Mouse (Mus musculus) kidney, embryonic 14.5 days (tissue): ENCODE results near the gene Pilrb1. TPM values are rescaled to one million over a fixed set of nuclear protein-coding genes. Genes with fewer than 3 reads are reported as not detected.
"Not testable (repeated sequence)": the region's sequence is repeated elsewhere in the genome, so short reads cannot be mapped to it uniquely, and the experiment has no call there.

Experiments
- ATAC-seq: fragments of 200-750 bp; cut with Nextera tagmentation; 2 replicates; pipeline ENCODE4 v1.8.0; 2017; ENCODE audit warnings: moderate number of reproducible peaks, mild to moderate bottlenecking, moderate TSS enrichment, moderate library complexity; ENCODE audit not compliant: low FRiP score, low TSS enrichment
- H3K27ac ChIP-seq: fragments of 300-500 bp; sonication (generic); 2 replicates; pipeline ENCODE4 v1.5.1; 2014; ENCODE audit warnings: low read depth, mild to moderate bottlenecking, low read length, moderate library complexity, mixed read lengths
- H3K27me3 ChIP-seq: fragments of 300-500 bp; sonication (generic); 2 replicates; pipeline ENCODE4 v1.6.1; 2014; ENCODE audit warnings: mild to moderate bottlenecking, low read length; ENCODE audit not compliant: control insufficient read depth, insufficient read depth
- H3K36me3 ChIP-seq: fragments of 300-500 bp; sonication (generic); 2 replicates; pipeline ENCODE4 v1.6.1; 2014; ENCODE audit warnings: low read length, mixed read lengths; ENCODE audit not compliant: control insufficient read depth, insufficient read depth
- H3K4me1 ChIP-seq: fragments of 300-500 bp; sonication (generic); 2 replicates; pipeline ENCODE4 v1.6.1; 2014; ENCODE audit warnings: low read length, mixed read lengths; ENCODE audit not compliant: control insufficient read depth, insufficient read depth
- H3K4me2 ChIP-seq: fragments of 300-500 bp; sonication (generic); replicated peaks from 2 replicates; pipeline ENCODE4 v1.6.1; 2014; ENCODE audit warnings: low read depth, mild to moderate bottlenecking, low read length
- H3K4me3 ChIP-seq: fragments of 300-500 bp; sonication (generic); 2 replicates; pipeline ENCODE4 v1.5.1; 2014; ENCODE audit warnings: mild to moderate bottlenecking, low read length
- H3K9ac ChIP-seq: fragments of 300-500 bp; sonication (generic); 2 replicates; pipeline ENCODE4 v1.6.1; 2014; ENCODE audit warnings: low read depth, mild to moderate bottlenecking, low read length, moderate library complexity
- H3K9me3 ChIP-seq: fragments of 300-500 bp; sonication (generic); 2 replicates; pipeline ENCODE4 v1.6.1; 2016; ENCODE audit warnings: low read length; ENCODE audit not compliant: control insufficient read depth
- WGBS: fragments of 180-500 bp; shearing (Covaris S2); extraction: QIAGEN DNeasy Blood & Tissue Kit; methylation state at CpG from one replicate; pipeline ENCODE4 v1.1.7; 2014; 5-methylcytosine and 5-hydroxymethylcytosine counted together
- polyA plus RNA-seq: library from polyadenylated mRNA; unstranded; fragments of >200 nt; fragmentation: Nextera tagmentation; extraction: Ambion mirVana; gene quantifications from 2 replicates; pipeline ENCODE4 v1.2.1, GENCODE M21; 2014

Pilrb1 gene
- 0.31 and 0.84 TPM in 2 replicates for polyA plus RNA-seq

GRCm38 (mm10) chr5:137857960-137858710 is at the start of gene Pilrb1:
TSS of gene Pilrb1 (minus strand) at chr5:137858106.
- not testable (repeated sequence) for H3K36me3 ChIP-seq, H3K4me3 ChIP-seq, H3K27me3 ChIP-seq, H3K4me1 ChIP-seq, H3K27ac ChIP-seq, H3K4me2 ChIP-seq, H3K9ac ChIP-seq, ATAC-seq, H3K9me3 ChIP-seq
- WGBS, result 91% methylated on average over 2 of the region's 2 CpGs

DNA sequence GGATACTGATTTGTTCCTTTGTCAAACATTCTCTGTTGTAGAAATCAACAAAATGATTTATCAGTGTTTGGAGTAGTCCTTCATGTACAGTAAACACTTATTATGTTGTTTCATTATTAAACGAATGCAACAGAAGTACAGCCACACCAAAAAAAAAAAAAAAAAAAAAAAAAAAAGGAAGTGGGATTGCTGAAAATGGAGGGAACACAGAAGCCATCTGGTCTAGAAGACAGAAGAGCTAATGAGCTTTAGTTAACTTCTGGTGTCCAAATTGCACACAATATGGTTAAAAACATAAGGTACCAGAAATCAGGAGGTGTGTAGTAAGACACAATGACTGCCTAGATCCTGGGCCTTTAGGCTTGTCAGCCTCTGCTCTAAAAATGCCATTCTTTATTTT is 39.9 kb upstream of the Pilrb1 start:
- H3K4me3 ChIP-seq, result no peak overlapping the region
- H3K9me3 ChIP-seq, result no peaks in the 10 kb centered on the region
- no peak overlapping the region for H3K27ac ChIP-seq
- H3K27me3 ChIP-seq, result no peaks in the 10 kb centered on the region
- no peaks in the 10 kb centered on the region for H3K4me1 ChIP-seq
- ATAC-seq, result no peak
- no peak overlapping the region for H3K9ac ChIP-seq
- no peaks in the 10 kb centered on the region for H3K36me3 ChIP-seq
- 82% methylated on average over 1 of the region's 1 CpGs for WGBS
- no peak overlapping the region for H3K4me2 ChIP-seq

DNA sequence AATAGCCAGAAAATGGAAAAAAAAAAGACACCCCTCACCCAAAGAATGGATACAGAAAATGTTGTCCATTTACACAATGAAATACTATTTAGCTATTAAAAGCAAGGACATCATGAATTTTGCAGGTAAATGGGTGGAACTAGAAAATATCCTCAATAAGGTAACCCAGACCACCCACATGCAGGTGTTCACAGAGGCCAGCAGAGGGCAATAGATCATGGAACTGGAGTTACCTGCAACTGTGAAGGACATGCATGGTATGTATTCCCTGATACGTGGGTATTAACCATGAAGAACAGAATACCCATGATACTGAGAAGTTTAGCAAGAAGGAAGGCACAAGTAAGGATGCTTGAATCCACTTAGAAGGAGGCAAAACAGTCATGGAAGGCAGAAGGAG is 35.0 kb upstream of the Pilrb1 start:
- no peak for ATAC-seq
- no peak overlapping the region for H3K9ac ChIP-seq
- no peak overlapping the region for H3K4me3 ChIP-seq
- H3K36me3 ChIP-seq, result no peaks in the 10 kb centered on the region
- no peaks in the 10 kb centered on the region for H3K27me3 ChIP-seq
- 61% methylated on average over 1 of the region's 1 CpGs for WGBS
- no peaks in the 10 kb centered on the region for H3K9me3 ChIP-seq
- no peaks in the 10 kb centered on the region for H3K4me1 ChIP-seq
- H3K27ac ChIP-seq, result no peak overlapping the region
- H3K4me2 ChIP-seq, result no peak overlapping the region

DNA sequence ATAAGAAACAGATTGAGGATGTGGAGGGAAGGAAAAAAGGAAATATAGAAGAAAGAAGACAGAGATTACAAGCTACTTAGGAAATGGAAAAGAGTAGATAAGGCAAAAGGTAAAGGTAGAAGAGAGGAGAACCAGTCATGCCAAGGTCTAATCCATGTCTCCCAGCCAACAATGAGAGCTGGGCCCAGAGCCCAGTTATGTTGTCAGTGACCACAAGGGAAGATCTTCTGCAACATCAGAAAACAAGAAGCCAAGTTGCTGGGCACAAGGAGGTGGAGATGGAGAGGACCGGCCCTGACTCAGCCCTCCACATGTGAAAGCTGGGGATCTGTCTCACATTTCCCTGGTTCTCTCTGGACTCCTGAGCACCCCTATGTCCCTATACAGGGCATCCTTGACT is 29.8 kb upstream of the Pilrb1 start:
- WGBS, result 87% methylated on average over 1 of the region's 1 CpGs
- H3K4me2 ChIP-seq, result no peak overlapping the region
- H3K27ac ChIP-seq, result no peak overlapping the region
- no peak for ATAC-seq
- no peaks in the 10 kb centered on the region for H3K4me1 ChIP-seq
- no peak overlapping the region for H3K4me3 ChIP-seq
- no peaks in the 10 kb centered on the region for H3K9me3 ChIP-seq
- no peak overlapping the region for H3K9ac ChIP-seq
- H3K27me3 ChIP-seq, result no peaks in the 10 kb centered on the region
- no peaks in the 10 kb centered on the region for H3K36me3 ChIP-seq

DNA sequence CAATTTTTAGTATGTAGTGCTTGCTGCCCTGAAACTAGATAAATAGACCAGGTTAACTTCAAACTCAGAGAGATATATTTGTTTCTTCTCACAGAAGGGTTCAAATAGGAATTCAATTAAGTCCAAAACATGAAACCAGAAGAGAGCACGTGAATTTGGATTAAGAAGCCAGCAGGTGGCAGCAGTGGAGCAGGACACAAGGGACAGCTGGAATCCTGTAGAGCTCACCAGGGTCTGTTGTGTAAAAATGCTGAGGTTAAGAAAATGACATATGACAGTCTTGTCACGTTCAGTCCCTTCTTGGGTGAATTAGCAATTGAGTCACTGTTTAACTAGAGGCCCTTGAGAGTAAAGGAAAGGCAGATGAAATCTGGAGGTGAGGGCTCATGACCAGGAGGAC is 28.0 kb upstream of the Pilrb1 start:
- no peaks in the 10 kb centered on the region for H3K36me3 ChIP-seq
- H3K9me3 ChIP-seq, result no peaks in the 10 kb centered on the region
- 3% methylated on average over 2 of the region's 2 CpGs for WGBS
- H3K4me3 ChIP-seq, result no peak overlapping the region
- no peak overlapping the region for H3K9ac ChIP-seq
- no peaks in the 10 kb centered on the region for H3K27me3 ChIP-seq
- H3K4me1 ChIP-seq, result no peaks in the 10 kb centered on the region
- ATAC-seq, result no peak
- no peak overlapping the region for H3K4me2 ChIP-seq
- H3K27ac ChIP-seq, result no peak overlapping the region

- Histone ChIP-seq H3K4me3 (no peak overlapping the region), H3K27me3 (no peaks in the 10 kb centered on the region), H3K9me3 (no peaks in the 10 kb centered on the region), H3K4me2 (no peak overlapping the region), H3K9ac (no peak overlapping the region), H3K27ac (no peak overlapping the region), H3K36me3 (no peaks in the 10 kb centered on the region), H3K4me1 (no peaks in the 10 kb centered on the region)
- ATAC-seq, result no peak
- WGBS, result 86% methylated on average over 3 of the region's 3 CpGs
These were observed 25.4 kb upstream of the Pilrb1 start for GRCm38 (mm10) chr5:137883345-137883744.

DNA sequence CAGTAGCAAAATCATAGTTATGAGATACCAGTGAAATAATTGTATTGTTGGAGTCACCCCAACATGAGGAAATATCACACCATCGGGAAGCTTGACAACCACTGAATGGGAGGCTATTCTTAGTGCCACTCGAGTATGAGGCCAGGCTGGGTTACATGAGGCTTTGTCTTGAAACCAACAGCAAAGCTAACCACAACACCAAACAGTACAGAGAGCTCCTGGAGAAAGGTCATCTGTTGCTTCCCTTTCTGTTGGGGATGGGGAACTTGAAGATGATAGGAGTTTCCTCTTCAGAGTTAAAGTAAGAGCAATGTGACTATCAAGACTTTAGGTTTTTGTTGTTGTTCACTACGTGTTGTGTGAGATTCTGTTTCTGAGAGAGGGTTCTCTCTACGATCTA is 25.0 kb upstream of the Pilrb1 start:
- Histone ChIP-seq H3K27ac (no peak overlapping the region), H3K4me2 (no peak overlapping the region), H3K36me3 (no peaks in the 10 kb centered on the region), H3K4me3 (no peak overlapping the region), H3K27me3 (no peaks in the 10 kb centered on the region), H3K4me1 (no peaks in the 10 kb centered on the region), H3K9ac (no peak overlapping the region), H3K9me3 (no peaks in the 10 kb centered on the region)
- WGBS, result 89% methylated on average over 4 of the region's 4 CpGs
- no peak for ATAC-seq

GRCm38 (mm10) chr5:137877860-137878259 is 20.0 kb upstream of the Pilrb1 start:
- 57% methylated on average over 2 of the region's 2 CpGs for WGBS
- ATAC-seq, result no peak
- no peaks in the 10 kb centered on the region for H3K4me1 ChIP-seq

GRCm38 (mm10) chr5:137875054-137875453 is 17.1 kb upstream of the Pilrb1 start:
- Histone ChIP-seq H3K9me3 (no peaks in the 10 kb centered on the region), H3K4me1 (no peaks in the 10 kb centered on the region), H3K36me3 (no peaks in the 10 kb centered on the region), H3K27me3 (no peaks in the 10 kb centered on the region), H3K9ac (no peak overlapping the region), H3K27ac (no peak overlapping the region), H3K4me2 (no peak overlapping the region), H3K4me3 (no peak overlapping the region)
- WGBS, result 88% methylated on average over 2 of the region's 2 CpGs
- no peak for ATAC-seq

More at GRCm38 (mm10) chr5:137877860-137878259, 20.0 kb upstream of the Pilrb1 start:
- H3K27me3 ChIP-seq, result no peaks in the 10 kb centered on the region
- no peak overlapping the region for H3K4me3 ChIP-seq
- H3K9me3 ChIP-seq, result no peaks in the 10 kb centered on the region
- no peak overlapping the region for H3K9ac ChIP-seq
- no peak overlapping the region for H3K4me2 ChIP-seq
- H3K27ac ChIP-seq, result no peak overlapping the region
- no peaks in the 10 kb centered on the region for H3K36me3 ChIP-seq
